Mouse (Mus musculus) small intestine, adult 2 months (tissue): ENCODE data around the gene Ier2. TPM values are rescaled to one million over a fixed set of nuclear protein-coding genes. Genes with fewer than 3 reads are reported as not detected.

Experiments used
- H3K27ac ChIP-seq: fragments of 200-500 bp; 2 replicates; pipeline ENCODE4 v1.5.1; 2012; ENCODE audit warnings: low read depth, low read length, control low read depth, inconsistent platforms; ENCODE audit not compliant: insufficient read depth
- H3K27me3 ChIP-seq: fragments of 200-500 bp; 2 replicates; pipeline ENCODE4 v1.6.1; 2012; ENCODE audit warnings: mild to moderate bottlenecking, moderate library complexity, low read length, inconsistent platforms; ENCODE audit not compliant: control insufficient read depth, insufficient read depth
- H3K36me3 ChIP-seq: fragments of 200-500 bp; 2 replicates; pipeline ENCODE4 v1.6.1; 2012; ENCODE audit warnings: mild to moderate bottlenecking, low read length, control low read depth, inconsistent platforms; ENCODE audit not compliant: control insufficient read depth, insufficient read depth
- H3K4me1 ChIP-seq: fragments of 200-500 bp; 2 replicates; pipeline ENCODE4 v1.6.1; 2012; ENCODE audit warnings: low read length, inconsistent platforms, mixed read lengths; ENCODE audit not compliant: control insufficient read depth, insufficient read depth, insufficient read length
- H3K4me3 ChIP-seq: fragments of 200-500 bp; 2 replicates; pipeline ENCODE4 v1.5.1; 2012; ENCODE audit warnings: low read depth, mild to moderate bottlenecking, control low read depth, inconsistent platforms, low read length, moderate library complexity
- CTCF ChIP-seq: fragments of 200-500 bp; IDR thresholded peaks from 2 replicates; pipeline ENCODE4 v1.5.1; 2012; ENCODE audit warnings: low read depth, mild to moderate bottlenecking, control low read depth, inconsistent platforms, low read length, moderate library complexity, mixed read lengths; ENCODE audit not compliant: insufficient replicate concordance, insufficient read length; ENCODE audit errors: extremely low read depth
- POLR2A ChIP-seq: fragments of 200-500 bp; IDR thresholded peaks from 2 replicates; pipeline ENCODE4 v1.6.1; 2012; ENCODE audit warnings: low read depth, mild to moderate bottlenecking, control low read depth, inconsistent platforms, low read length, moderate library complexity
- WGBS: fragments of 180-500 bp; shearing (Covaris S2); methylation state at CpG from one replicate; pipeline ENCODE4 v1.1.7; 2018; 5-methylcytosine and 5-hydroxymethylcytosine counted together
- polyA plus RNA-seq: library from polyadenylated mRNA; depleted of rRNA; stranded (reverse); fragments of >200 nt; gene quantifications from 2 replicates; pipeline ENCODE4 v1.2.3, GENCODE M21; 2012

Gene Ier2
- polyA plus RNA-seq, 1 experiment, result 72.7 TPM

- WGBS, result 33% methylated on average over 5 of the region's 5 CpGs
- Histone ChIP-seq H3K4me3 (no peak overlapping the region), H3K27ac (no peak overlapping the region), H3K36me3 (no peaks in the 10 kb centered on the region), H3K27me3 (no peaks in the 10 kb centered on the region), H3K4me1 (peaks cover 12% of the 10 kb centered on the region)
- TF ChIP-seq POLR2A, result no peak
- no peak for TF ChIP-seq CTCF
Measured at GRCm38 (mm10) chr8:84643019-84643418, 19.6 kb downstream of the Ier2 start.

DNA sequence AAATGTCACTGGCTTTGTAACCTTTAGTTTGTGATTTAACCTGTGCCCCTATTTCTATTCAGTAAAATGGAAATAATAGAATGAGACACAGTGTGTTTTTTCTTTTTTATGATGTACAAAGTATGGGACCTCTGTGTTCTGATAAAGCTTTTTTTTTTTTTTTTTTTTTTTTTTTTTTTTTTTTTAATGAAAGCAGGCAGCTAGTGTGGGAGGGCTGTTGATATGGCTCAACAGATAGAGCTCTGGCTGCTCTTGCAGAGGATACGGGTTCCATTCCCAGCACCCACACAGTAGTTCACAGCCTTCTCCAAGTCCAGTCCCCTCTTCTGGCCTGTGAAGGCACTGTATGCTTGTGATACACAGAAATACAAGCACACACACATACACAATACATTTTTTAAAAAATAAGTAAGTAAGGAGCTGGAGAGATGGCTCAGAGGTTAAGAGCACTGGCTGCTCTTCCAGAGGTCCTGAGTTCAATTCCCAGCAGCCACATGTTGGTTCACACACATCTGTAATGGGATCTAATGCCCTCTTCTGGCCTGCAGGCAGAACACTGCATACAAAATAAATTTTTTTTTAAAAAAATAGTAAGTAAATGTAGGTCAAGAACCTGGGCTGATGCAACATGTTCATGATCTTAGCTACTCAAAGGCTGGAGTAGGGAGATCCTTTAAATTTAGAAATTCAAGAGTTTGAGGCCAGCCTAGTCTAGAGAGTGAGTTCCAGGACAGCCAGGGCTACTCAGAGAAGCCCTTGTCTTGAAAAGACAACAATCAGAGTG is 20.9 kb downstream of the Ier2 start:
- Histone ChIP-seq H3K27ac (no peak overlapping the region), H3K36me3 (no peaks in the 10 kb centered on the region), H3K4me1 (peaks cover 9% of the 10 kb centered on the region), H3K27me3 (no peaks in the 10 kb centered on the region), H3K4me3 (no peak overlapping the region)
- 65% methylated on average over 1 of the region's 1 CpGs for WGBS
- TF ChIP-seq POLR2A, result no peak
- TF ChIP-seq CTCF, result peak; percentile 11; the same call in 1 of the 2 replicates

- H3K27me3 ChIP-seq, result no peaks in the 10 kb centered on the region
- no peak for TF ChIP-seq CTCF
- no peak for TF ChIP-seq POLR2A
- WGBS, result 71% methylated on average over 7 of the region's 7 CpGs
- H3K36me3 ChIP-seq, result no peaks in the 10 kb centered on the region
- peaks cover 9% of the 10 kb centered on the region for H3K4me1 ChIP-seq
- no peak overlapping the region for H3K4me3 ChIP-seq
- no peak overlapping the region for H3K27ac ChIP-seq
Measured at GRCm38 (mm10) chr8:84640617-84641294, 21.9 kb downstream of the Ier2 start.

GRCm38 (mm10) chr8:84640010-84640588 is 22.6 kb downstream of the Ier2 start:
- H3K4me3 ChIP-seq, result peak overlapping the region; percentile 68
- peaks cover 9% of the 10 kb centered on the region for H3K4me1 ChIP-seq
- no peak overlapping the region for H3K27ac ChIP-seq
- H3K27me3 ChIP-seq, result no peaks in the 10 kb centered on the region
- H3K36me3 ChIP-seq, result no peaks in the 10 kb centered on the region
- 22% methylated on average over 9 of the region's 9 CpGs for whole genome bisulfite sequencing
- no peak for TF ChIP-seq POLR2A
- no peak for TF ChIP-seq CTCF

- 3% methylated on average over 106 of the region's 106 CpGs for WGBS
- TF ChIP-seq CTCF (peak; percentile 73), POLR2A (0 out of 2 replicates have a peak, but pooled peaks have one; percentile 25)
- H3K27ac ChIP-seq, result no peak overlapping the region
Measured at GRCm38 (mm10) chr8:84639162-84640009, 23.3 kb downstream of the Ier2 start.

GRCm38 (mm10) chr8:84638555-84639161 is 24.0 kb downstream of the Ier2 start:
- H3K27ac ChIP-seq, result no peak overlapping the region
- WGBS, result 2% methylated on average over 41 of the region's 52 CpGs
- H3K4me1 ChIP-seq, result peaks cover 9% of the 10 kb centered on the region
- H3K4me3 ChIP-seq, result peak overlapping the region; percentile 89
- H3K36me3 ChIP-seq, result no peaks in the 10 kb centered on the region
- TF ChIP-seq POLR2A (no peak), CTCF (no peak)
- no peaks in the 10 kb centered on the region for H3K27me3 ChIP-seq

More at GRCm38 (mm10) chr8:84639162-84640009, 23.3 kb downstream of the Ier2 start:
- Histone ChIP-seq H3K36me3 (no peaks in the 10 kb centered on the region), H3K4me1 (peaks cover 9% of the 10 kb centered on the region), H3K27me3 (no peaks in the 10 kb centered on the region), H3K4me3 (peak overlapping the region; percentile 89)
